Mouse (Mus musculus): ENCODE measurements around the gene Zc3h7a. TPM values are rescaled to one million over a fixed set of nuclear protein-coding genes. Genes with fewer than 3 reads are reported as not detected.

Gene Zc3h7a
- polyA plus RNA-seq (2012): 6.7 and 7.7 TPM in 2 replicates

DNA sequence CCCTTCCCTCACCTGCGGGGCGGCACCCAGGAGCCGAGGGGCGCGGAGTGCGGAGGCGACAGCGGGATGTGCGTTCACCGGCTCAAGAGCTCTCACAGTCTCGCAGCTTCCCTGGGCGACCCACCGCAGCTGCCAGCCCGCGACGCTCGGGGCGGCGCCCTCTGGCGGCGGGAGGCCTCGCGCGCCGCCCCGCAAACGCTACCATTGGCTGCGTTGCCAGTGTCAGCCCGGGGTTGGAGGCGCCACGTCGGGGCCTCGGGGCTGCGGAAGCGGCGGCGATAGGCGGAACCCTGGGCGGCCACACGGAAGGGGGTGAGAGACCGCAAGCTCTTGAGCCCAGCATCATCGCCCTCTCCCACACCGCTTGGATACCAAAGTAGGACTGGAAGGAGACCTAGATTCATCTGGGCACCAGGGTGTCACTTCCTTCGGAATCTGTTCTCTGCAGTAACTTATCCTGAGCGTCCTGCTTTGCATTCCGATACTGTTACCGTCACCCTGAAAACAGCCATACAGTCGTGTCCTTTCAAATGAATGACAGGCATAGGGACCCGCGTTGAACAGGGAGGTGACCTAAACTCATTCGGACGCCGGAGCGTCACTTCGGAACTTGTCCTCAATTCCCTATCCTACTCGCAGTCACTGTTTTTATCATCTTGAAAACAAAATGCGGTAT is at the start of gene Zc3h7a:
Zc3h7a (minus strand) TSS at position 186 of the 676 bp plus-strand sequence.
- no peak for TF ChIP-seq GATA1 (IDR thresholded peaks at IDR 0.05; ENCODE audit: low read length)

- TF ChIP-seq GATA1 (IDR thresholded peaks at IDR 0.05; ENCODE audit: low read length): no peak
These were observed 41.6 kb upstream of the Zc3h7a start for GRCm38 (mm10) chr16:11217801-11218200.

GRCm38 (mm10) chr16:11203600-11204390 is 27.6 kb upstream of the Zc3h7a start:
- TF ChIP-seq GATA1 (IDR thresholded peaks at IDR 0.05; ENCODE audit: low read length): no peak

DNA sequence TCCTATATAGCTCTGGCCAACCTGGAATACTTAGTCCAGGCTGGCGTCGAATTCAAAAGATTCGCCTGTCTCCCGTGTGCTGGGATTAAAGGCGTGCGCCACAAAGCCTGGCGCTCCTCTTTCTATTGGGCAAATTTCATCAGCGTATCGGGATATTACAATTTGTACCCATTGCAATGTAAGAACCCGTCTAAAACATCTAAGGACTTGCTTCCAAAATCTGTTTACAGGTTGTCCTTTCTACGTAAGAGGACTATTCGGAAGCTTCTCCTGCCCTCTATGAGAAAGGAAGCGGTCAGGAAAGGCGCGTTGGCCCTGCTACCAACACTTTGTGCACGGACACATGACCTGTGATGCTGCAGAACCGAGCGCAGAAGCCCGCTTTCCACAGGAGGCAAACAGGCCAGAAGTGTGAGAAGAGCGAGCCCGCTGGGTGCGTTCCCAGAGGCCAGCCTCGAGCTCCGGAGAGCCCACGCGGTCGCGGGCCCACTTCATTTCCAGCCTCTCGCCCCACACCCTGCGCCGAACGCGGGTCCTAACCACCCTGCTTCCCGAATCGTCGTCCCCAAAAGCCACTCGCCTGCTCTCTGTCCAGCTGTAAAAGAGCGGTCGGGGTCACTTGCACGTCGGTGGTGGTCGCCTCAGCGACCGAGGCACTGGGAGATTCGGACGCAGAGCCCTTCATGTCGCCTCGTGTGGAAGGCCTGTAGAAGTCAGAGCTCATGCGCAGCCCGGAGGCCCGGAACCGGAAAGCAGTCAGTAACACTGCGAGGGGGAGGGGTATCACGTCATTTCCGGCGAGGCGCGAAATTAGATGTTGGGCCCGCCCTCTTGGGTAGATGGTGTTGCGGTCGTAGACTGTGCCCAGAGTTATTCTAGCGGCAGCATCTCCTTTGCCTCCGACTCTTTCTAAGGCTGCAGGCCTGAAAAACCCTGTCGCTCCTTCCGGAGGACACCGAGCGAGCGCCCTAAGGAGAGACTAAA is 26.7 kb upstream of the Zc3h7a start, which contains the start of gene Rsl1d1:
Rsl1d1 (minus strand) TSS at position 761 of the 984 bp plus-strand sequence.
- TF ChIP-seq GATA1 (IDR thresholded peaks at IDR 0.05; ENCODE audit: low read length): no peak

- no peak for TF ChIP-seq GATA1 (IDR thresholded peaks at IDR 0.05; ENCODE audit: low read length)
These were observed 25.7 kb upstream of the Zc3h7a start for GRCm38 (mm10) chr16:11201740-11202394.

DNA sequence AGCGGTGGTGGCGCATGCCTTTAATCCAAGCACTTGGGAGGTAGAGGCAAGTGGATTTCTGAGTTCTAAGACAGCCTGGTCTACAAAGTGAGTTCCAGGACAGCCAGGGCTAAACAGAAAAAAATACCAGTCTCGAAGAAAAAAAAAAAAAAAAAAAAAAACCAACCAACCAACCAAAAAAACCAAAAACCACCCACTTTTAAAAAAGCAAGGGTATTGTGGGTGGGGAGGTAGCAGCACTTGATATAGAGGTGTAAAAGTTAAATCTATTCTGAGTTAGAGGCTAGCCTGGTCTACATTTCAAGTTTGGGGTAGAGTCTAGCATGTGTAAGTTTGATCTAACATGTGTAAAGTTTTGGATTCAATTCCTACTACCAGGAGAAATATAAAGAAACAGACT is 24.1 kb upstream of the Zc3h7a start:
- TF ChIP-seq GATA1 (IDR thresholded peaks at IDR 0.05; ENCODE audit: low read length): no peak

GRCm38 (mm10) chr16:11198467-11198866 is 22.3 kb upstream of the Zc3h7a start:
- TF ChIP-seq GATA1 (IDR thresholded peaks at IDR 0.05; ENCODE audit: low read length): no peak

DNA sequence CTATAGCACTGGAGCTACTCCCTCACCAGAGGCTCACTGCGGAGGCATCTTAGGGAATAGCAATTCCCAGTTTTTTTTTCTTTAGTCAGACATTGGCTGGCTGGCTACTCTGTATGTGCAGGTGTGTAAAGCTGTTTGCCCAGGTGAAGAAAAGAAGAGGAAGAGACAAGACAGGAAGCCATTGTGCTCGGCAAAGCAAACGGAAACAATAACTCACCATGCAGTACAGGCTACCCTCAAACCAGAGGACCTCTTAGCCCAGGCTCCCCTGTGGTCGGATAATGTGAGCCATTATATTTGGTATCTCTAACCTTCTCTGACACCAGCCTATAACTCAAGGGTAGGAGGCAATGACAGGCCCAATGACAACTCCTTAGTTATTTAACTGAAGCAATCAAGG is 20.9 kb upstream of the Zc3h7a start:
- no peak for TF ChIP-seq GATA1 (IDR thresholded peaks at IDR 0.05; ENCODE audit: low read length)

DNA sequence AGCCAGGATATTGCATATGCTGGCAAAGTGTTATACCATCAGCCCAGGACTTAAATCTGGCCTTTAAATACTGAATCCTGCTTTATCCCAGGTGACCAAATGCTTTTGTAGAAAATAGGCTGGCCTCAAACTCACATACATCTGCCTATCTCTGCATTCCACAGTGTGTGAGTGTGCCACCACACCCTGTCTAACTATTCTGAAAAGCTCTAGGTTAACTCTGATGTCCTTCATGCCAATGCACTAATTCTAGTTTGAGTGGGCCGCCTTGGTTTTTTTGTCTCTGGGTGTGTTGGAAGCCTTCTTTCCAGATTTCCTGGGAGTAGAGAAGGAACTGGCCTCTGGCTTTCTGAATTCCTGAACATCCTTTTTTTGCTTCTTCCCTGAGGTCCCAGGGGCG is 17.0 kb upstream of the Zc3h7a start:
- TF ChIP-seq GATA1 (IDR thresholded peaks at IDR 0.05; ENCODE audit: low read length): no peak

- no peak for TF ChIP-seq GATA1 (IDR thresholded peaks at IDR 0.05; ENCODE audit: low read length)
These were observed 14.0 kb upstream of the Zc3h7a start for GRCm38 (mm10) chr16:11190150-11190549.

DNA sequence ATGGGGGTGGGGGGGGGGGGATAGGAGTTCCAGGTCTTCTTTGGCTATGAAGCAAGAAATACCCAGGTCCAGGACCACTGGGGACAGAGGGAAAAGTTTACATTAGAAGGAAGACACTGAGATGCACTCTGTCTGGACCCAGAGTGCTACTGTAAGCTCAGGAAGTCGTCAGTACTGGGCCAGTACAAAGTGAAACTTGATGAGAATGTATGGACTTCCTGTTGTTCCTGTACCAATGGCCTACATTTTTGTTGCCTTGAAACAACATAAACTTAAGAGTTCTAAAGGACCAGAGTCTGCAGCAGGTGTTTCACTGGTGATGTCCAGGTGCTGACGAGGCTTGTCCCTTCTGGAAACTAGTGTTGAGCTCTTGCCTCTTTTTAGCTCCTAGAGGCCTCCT is 1.2 kb upstream of the Zc3h7a start:
- TF ChIP-seq GATA1 (IDR thresholded peaks at IDR 0.05; ENCODE audit: low read length): no peak

- TF ChIP-seq GATA1 (IDR thresholded peaks at IDR 0.05; ENCODE audit: low read length): no peak
These were observed 671 bp upstream of the Zc3h7a start for GRCm38 (mm10) chr16:11176884-11177244.

DNA sequence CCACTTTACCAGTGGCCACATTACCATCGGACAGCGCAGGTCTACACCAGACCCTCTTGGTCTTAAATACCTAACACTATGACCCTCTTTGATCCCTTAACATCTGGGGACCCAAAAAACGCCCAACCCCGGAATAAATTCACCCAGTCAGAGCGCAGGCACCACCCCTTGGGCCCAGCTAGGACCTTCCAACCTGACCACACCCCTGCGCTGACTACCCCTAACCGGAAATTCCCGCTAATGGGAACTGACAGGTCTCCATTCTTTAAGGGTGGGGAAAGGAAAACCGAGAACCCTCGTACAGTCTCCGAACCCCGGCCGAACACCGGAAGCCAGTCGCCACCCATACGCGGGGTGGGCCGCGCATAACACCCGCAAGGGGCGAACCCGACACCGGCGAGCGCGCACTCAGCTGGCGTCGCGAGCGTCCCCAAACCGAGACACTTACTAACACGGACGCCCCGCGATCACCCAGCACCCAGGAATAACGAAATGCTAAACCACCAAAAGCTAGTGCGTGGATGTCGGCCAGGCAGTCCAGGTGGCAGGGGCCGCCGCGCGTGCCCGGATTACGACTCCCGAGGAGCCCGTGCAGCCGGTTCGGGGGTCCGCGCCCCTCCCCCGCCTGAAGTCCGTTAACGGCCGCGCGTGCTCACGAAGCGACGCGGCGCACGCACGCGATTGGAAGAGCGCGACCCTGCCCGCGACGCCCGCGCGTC is 545 bp downstream of the Zc3h7a start:
- no peak for TF ChIP-seq GATA1 (IDR thresholded peaks at IDR 0.05; ENCODE audit: low read length)

DNA sequence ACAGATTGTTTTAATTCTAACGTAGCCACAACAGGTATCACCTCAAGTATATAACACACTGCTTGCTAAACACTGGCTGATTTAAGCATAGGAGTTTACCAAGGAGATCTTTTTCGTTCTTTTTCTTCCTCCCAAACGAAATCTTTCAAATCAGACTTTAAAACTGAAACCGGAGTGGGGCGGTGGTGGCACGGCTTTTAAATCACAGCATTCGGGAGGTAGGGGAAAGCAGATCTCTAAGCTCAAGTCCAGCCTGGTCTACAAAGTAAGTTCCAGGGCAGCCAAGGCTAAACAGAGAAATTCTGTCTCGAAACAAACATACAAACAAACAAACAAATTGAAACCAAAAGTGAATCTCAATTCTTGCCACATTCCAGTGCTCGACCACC is 1.1 kb downstream of the Zc3h7a start:
- TF ChIP-seq GATA1 (IDR thresholded peaks at IDR 0.05; ENCODE audit: low read length): no peak

GRCm38 (mm10) chr16:11174671-11175081 is 1.5 kb downstream of the Zc3h7a start:
- TF ChIP-seq GATA1 (IDR thresholded peaks at IDR 0.05; ENCODE audit: low read length): no peak
